Mouse (Mus musculus): Measurements from ENCODE around the gene Milr1.

- no peak for TF ChIP-seq CTCF (conservative IDR thresholded peaks at IDR 0.05; ENCODE audit: low read length)
- no peak for TF ChIP-seq POU5F1 (IDR thresholded peaks at IDR 0.05; ENCODE audit: borderline replicate concordance, low read length)
- TF ChIP-seq NANOG (IDR thresholded peaks at IDR 0.05; ENCODE audit: borderline replicate concordance, low read length): no peak
Observed at GRCm38 (mm10) chr11:106784476-106784875, 33.5 kb downstream of the Milr1 start.
